Mouse (Mus musculus): ENCODE measurements around the gene Stk10. TPM values are rescaled to one million over a fixed set of nuclear protein-coding genes. Genes with fewer than 3 reads are reported as not detected.

The Stk10 gene
- polyA plus RNA-seq, 1 experiment from 2014 or later = 5.5 TPM

GRCm38 (mm10) chr11:32518770-32519169 is 14.3 kb upstream of the Stk10 start:
- Histone ChIP-seq H3K4me1 (ENCODE audit: control insufficient read depth, insufficient read depth, low read length) (no peaks in the 10 kb centered on the region), H3K4me2 (ENCODE audit: low read depth, low read length) (no peak overlapping the region), H3K27ac (ENCODE audit: low read length) (no peak overlapping the region), H3K4me3 (ENCODE audit: low read length) (no peak overlapping the region), H3K36me3 (ENCODE audit: control insufficient read depth, insufficient read depth) (peaks cover 12% of the 10 kb centered on the region), H3K27me3 (ENCODE audit: control insufficient read depth, insufficient read depth, low read length) (no peaks in the 10 kb centered on the region), H3K9ac (ENCODE audit: low read length) (no peak overlapping the region), H3K9me3 (replicated peaks; ENCODE audit: control insufficient read depth, low read length) (no peaks in the 10 kb centered on the region)
- 82% methylated on average over 4 of the region's 4 CpGs for WGBS
- no peak for ATAC-seq (replicated peaks; ENCODE audit: extremely low read depth, insufficient read depth, low FRiP score)

GRCm38 (mm10) chr11:32519354-32519753 is 13.8 kb upstream of the Stk10 start:
- Histone ChIP-seq H3K9ac (ENCODE audit: low read length) (no peak overlapping the region), H3K27ac (ENCODE audit: low read length) (no peak overlapping the region), H3K4me3 (ENCODE audit: low read length) (no peak overlapping the region), H3K4me2 (ENCODE audit: low read depth, low read length) (no peak overlapping the region), H3K4me1 (ENCODE audit: control insufficient read depth, insufficient read depth, low read length) (no peaks in the 10 kb centered on the region), H3K36me3 (ENCODE audit: control insufficient read depth, insufficient read depth) (peaks cover 12% of the 10 kb centered on the region), H3K9me3 (replicated peaks; ENCODE audit: control insufficient read depth, low read length) (no peaks in the 10 kb centered on the region), H3K27me3 (ENCODE audit: control insufficient read depth, insufficient read depth, low read length) (no peaks in the 10 kb centered on the region)
- ATAC-seq (replicated peaks; ENCODE audit: extremely low read depth, insufficient read depth, low FRiP score) = no peak
- WGBS = 73% methylated on average over 1 of the region's 1 CpGs

- Histone ChIP-seq H3K4me1 (ENCODE audit: control insufficient read depth, insufficient read depth, low read length) (no peaks in the 10 kb centered on the region), H3K36me3 (ENCODE audit: control insufficient read depth, insufficient read depth) (peaks cover 10% of the 10 kb centered on the region), H3K9me3 (replicated peaks; ENCODE audit: control insufficient read depth, low read length) (no peaks in the 10 kb centered on the region), H3K27ac (ENCODE audit: low read length) (no peak overlapping the region), H3K27me3 (ENCODE audit: control insufficient read depth, insufficient read depth, low read length) (no peaks in the 10 kb centered on the region), H3K4me2 (ENCODE audit: low read depth, low read length) (no peak overlapping the region), H3K9ac (ENCODE audit: low read length) (no peak overlapping the region), H3K4me3 (ENCODE audit: low read length) (no peak overlapping the region)
- ATAC-seq (replicated peaks; ENCODE audit: extremely low read depth, insufficient read depth, low FRiP score) = no peak
- WGBS = 88% methylated on average over 2 of the region's 2 CpGs
These were observed 11.9 kb upstream of the Stk10 start for GRCm38 (mm10) chr11:32521246-32521645.

GRCm38 (mm10) chr11:32524122-32524920 is 8.8 kb upstream of the Stk10 start:
- no peaks in the 10 kb centered on the region for H3K4me1 ChIP-seq (ENCODE audit: control insufficient read depth, insufficient read depth, low read length)
- H3K9me3 ChIP-seq (replicated peaks; ENCODE audit: control insufficient read depth, low read length) = no peaks in the 10 kb centered on the region
- WGBS = 82% methylated on average over 11 of the region's 11 CpGs
- H3K9ac ChIP-seq (ENCODE audit: low read length) = no peak overlapping the region
- no peak for ATAC-seq (replicated peaks; ENCODE audit: extremely low read depth, insufficient read depth, low FRiP score)
- no peaks in the 10 kb centered on the region for H3K27me3 ChIP-seq (ENCODE audit: control insufficient read depth, insufficient read depth, low read length)
- no peak overlapping the region for H3K27ac ChIP-seq (ENCODE audit: low read length)
- H3K36me3 ChIP-seq (ENCODE audit: control insufficient read depth, insufficient read depth) = no peaks in the 10 kb centered on the region
- no peak overlapping the region for H3K4me3 ChIP-seq (ENCODE audit: low read length)
- H3K4me2 ChIP-seq (ENCODE audit: low read depth, low read length) = no peak overlapping the region

GRCm38 (mm10) chr11:32527006-32527405 is 6.1 kb upstream of the Stk10 start:
- no peaks in the 10 kb centered on the region for H3K36me3 ChIP-seq (ENCODE audit: control insufficient read depth, insufficient read depth)

GRCm38 (mm10) chr11:32530151-32530550 is 3.0 kb upstream of the Stk10 start:
- Histone ChIP-seq H3K27ac (ENCODE audit: low read length) (no peak overlapping the region), H3K36me3 (ENCODE audit: control insufficient read depth, insufficient read depth) (no peaks in the 10 kb centered on the region), H3K4me2 (ENCODE audit: low read depth, low read length) (no peak overlapping the region), H3K4me1 (ENCODE audit: control insufficient read depth, insufficient read depth, low read length) (peaks cover 11% of the 10 kb centered on the region; the same call in 1 of the 2 replicates), H3K4me3 (ENCODE audit: low read length) (no peak overlapping the region), H3K9me3 (replicated peaks; ENCODE audit: control insufficient read depth, low read length) (no peaks in the 10 kb centered on the region), H3K27me3 (ENCODE audit: control insufficient read depth, insufficient read depth, low read length) (no peaks in the 10 kb centered on the region; the same call in 1 of the 2 replicates), H3K9ac (ENCODE audit: low read length) (no peak overlapping the region)
- 94% methylated on average over 1 of the region's 1 CpGs for WGBS
- ATAC-seq (replicated peaks; ENCODE audit: extremely low read depth, insufficient read depth, low FRiP score) = no peak

More at GRCm38 (mm10) chr11:32527006-32527405, 6.1 kb upstream of the Stk10 start:
- no peak overlapping the region for H3K9ac ChIP-seq (ENCODE audit: low read length)
- H3K4me1 ChIP-seq (ENCODE audit: control insufficient read depth, insufficient read depth, low read length) = 0 out of 2 replicates have a peak, but pooled peaks cover 3% of the 10 kb centered on the region
- WGBS = 86% methylated on average over 4 of the region's 4 CpGs
- no peak overlapping the region for H3K27ac ChIP-seq (ENCODE audit: low read length)
- H3K27me3 ChIP-seq (ENCODE audit: control insufficient read depth, insufficient read depth, low read length) = no peaks in the 10 kb centered on the region
- H3K4me3 ChIP-seq (ENCODE audit: low read length) = no peak overlapping the region
- H3K9me3 ChIP-seq (replicated peaks; ENCODE audit: control insufficient read depth, low read length) = no peaks in the 10 kb centered on the region
- no peak overlapping the region for H3K4me2 ChIP-seq (ENCODE audit: low read depth, low read length)
- ATAC-seq (replicated peaks; ENCODE audit: extremely low read depth, insufficient read depth, low FRiP score) = no peak

- Histone ChIP-seq H3K4me1 (ENCODE audit: control insufficient read depth, insufficient read depth, low read length) (peaks cover 11% of the 10 kb centered on the region; the same call in 1 of the 2 replicates), H3K4me3 (ENCODE audit: low read length) (peak within 1 kb of the TSS; percentile 74), H3K27ac (ENCODE audit: low read length) (no peak within 1 kb of the TSS), H3K9me3 (replicated peaks; ENCODE audit: control insufficient read depth, low read length) (no peaks in the 10 kb centered on the region), H3K4me2 (ENCODE audit: low read depth, low read length) (peak within 1 kb of the TSS; percentile 97), H3K27me3 (ENCODE audit: control insufficient read depth, insufficient read depth, low read length) (no peaks in the 10 kb centered on the region; the same call in 1 of the 2 replicates), H3K36me3 (ENCODE audit: control insufficient read depth, insufficient read depth) (no peaks in the 10 kb centered on the region), H3K9ac (ENCODE audit: low read length) (peak within 1 kb of the TSS; percentile 68)
- 4% methylated on average over 33 of the region's 33 CpGs for WGBS
- no peak for ATAC-seq (replicated peaks; ENCODE audit: extremely low read depth, insufficient read depth, low FRiP score)
These were observed 987 bp upstream of the Stk10 start, which contains the start of gene Efcab9 for GRCm38 (mm10) chr11:32531871-32532764. Efcab9 (minus strand) TSS chr11:32532081.

GRCm38 (mm10) chr11:32533482-32534261 is 567 bp downstream of the Stk10 start:
- H3K36me3 ChIP-seq (ENCODE audit: control insufficient read depth, insufficient read depth) = no peaks in the 10 kb centered on the region
- ATAC-seq (replicated peaks; ENCODE audit: extremely low read depth, insufficient read depth, low FRiP score) = peak; percentile 26
- H3K9ac ChIP-seq (ENCODE audit: low read length) = peak overlapping the region; percentile 79
- H3K4me2 ChIP-seq (ENCODE audit: low read depth, low read length) = peak overlapping the region; percentile 97
- H3K4me3 ChIP-seq (ENCODE audit: low read length) = peak overlapping the region; percentile 74
- H3K9me3 ChIP-seq (replicated peaks; ENCODE audit: control insufficient read depth, low read length) = no peaks in the 10 kb centered on the region
- peaks cover 18% of the 10 kb centered on the region for H3K4me1 ChIP-seq (ENCODE audit: control insufficient read depth, insufficient read depth, low read length)
- no peaks in the 10 kb centered on the region; the same call in 1 of the 2 replicates for H3K27me3 ChIP-seq (ENCODE audit: control insufficient read depth, insufficient read depth, low read length)
- H3K27ac ChIP-seq (ENCODE audit: low read length) = peak overlapping the region; percentile 58; the same call in 1 of the 2 replicates
- 1% methylated on average over 24 of the region's 24 CpGs for whole genome bisulfite sequencing
